Mouse (Mus musculus) c-Kit-positive CD71-negative TER-119-negative erythroid progenitor cells, embryonic 14.5 days (primary cell): ENCODE results near the gene Tcf7l2.
A peak's percentile ranks its signal among the peaks of the same experiment; 100 is the strongest.

Experiments
- DNase-seq: peaks from one replicate; pipeline ENCODE4 v3.0.0-alpha.2; 2013; ENCODE audit warnings: low read depth

The Tcf7l2 gene

GRCm38 (mm10) chr19:55758158-55758557 is 16.5 kb downstream of the Tcf7l2 start:
- DNase-seq, result no peak

DNA sequence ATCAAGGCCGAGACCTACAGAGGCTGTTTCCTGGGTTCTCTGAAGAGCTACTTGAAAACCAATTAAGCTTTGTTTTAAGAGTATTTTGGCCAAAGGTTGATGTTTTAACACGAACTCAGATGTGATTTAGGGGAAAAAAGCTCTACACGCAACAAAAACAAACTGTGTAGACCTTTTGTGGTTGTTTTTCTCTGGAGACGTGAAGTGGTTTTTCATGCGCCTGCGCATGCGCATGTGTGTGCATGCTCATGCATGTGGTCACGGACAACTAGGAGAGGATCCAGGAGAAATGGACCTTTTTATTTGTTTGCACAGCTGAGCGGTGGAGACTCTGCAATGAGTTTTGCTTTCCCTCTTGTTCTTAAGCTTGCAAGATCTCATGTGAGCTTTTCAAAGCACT is 17.4 kb downstream of the Tcf7l2 start:
- no peak for DNase-seq

GRCm38 (mm10) chr19:55761086-55761485 is 19.5 kb downstream of the Tcf7l2 start:
- DNase-seq, result no peak

DNA sequence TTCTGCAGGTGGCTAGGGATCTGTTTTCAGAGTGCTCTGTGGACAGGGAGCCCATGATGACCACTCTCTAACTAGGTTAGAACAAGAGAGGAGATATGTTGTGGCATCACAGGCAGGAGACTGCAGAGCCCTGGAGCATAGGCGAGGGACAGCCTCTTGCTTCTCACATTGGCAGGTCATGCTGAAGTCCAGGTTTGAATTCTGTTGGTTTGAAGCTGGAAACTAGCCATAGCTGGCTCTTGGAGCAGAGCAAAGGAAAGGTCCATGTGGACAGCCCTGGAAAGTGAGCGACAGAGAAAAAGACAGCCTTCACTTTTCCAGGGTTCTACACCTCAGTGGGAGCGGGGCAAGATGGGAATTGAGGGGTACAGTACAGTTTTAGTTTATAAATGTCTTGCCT is 20.6 kb downstream of the Tcf7l2 start:
- no peak for DNase-seq

DNA sequence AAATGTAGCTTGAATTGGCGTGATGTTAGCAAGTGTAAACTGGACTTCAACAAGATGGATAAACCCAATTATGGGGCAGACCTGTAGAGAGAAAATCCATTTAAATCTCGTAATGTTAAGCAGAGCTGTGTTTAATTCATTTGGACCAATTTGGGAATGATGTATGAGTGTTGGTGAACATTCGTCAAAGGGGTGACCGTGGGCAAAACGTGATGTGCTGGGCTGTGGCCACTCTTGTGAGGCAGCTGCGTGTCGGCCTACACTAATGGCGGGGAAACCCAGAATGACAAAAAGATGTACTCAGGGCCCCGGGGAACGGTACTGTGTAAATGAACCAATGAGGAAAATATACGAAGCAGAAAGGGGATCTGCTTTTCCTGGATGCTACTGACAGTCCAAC is 24.2 kb downstream of the Tcf7l2 start:
- DNase-seq, result no peak

- no peak for DNase-seq
Measured at GRCm38 (mm10) chr19:55767104-55767503, 25.5 kb downstream of the Tcf7l2 start.

- no peak for DNase-seq
Measured at GRCm38 (mm10) chr19:55767579-55767978, 26.0 kb downstream of the Tcf7l2 start.

GRCm38 (mm10) chr19:55768246-55768645 is 26.6 kb downstream of the Tcf7l2 start:
- no peak for DNase-seq

DNA sequence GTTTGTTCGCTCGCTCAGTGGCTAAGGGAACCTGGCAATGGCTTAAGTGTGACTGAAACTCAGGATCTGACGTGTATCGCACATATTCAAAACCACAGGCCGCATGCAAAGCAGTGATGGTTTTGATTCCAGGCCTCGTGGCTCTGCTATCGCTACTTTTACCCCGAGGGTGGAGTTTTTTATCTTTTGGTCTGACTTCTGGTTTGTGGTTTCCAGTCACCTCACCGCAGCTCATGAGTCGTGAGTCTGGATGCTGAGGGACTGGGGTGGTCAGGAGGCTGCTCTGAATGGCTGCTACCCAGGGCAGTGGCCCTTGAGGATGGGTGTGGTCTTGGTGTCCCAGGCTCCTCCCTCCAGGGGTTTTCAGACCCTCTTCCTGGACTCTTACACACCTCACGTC is 27.3 kb downstream of the Tcf7l2 start:
- peak; percentile 39 for DNase-seq

DNA sequence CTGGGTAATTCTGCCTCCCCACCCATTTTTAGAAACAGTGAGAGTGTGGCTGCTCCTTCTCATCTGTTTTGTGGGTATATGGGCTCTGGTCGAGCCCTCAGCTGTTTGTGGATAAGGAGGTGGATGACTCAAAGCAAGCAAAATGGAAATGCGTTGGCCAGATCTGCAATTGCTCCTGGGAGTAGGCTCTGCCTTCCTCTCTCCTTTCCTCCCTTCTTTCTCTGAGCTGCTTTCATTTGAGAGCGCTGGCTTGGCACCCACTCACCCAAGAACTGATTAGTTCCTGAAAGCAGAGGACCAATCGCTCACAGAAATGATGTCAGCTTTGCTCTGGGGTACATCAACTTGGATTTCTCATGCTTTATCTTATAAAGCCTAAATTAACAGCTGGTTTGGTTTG is 32.7 kb downstream of the Tcf7l2 start:
- DNase-seq, result no peak

- DNase-seq, result peak; percentile 42
Measured at GRCm38 (mm10) chr19:55774824-55775223, 33.2 kb downstream of the Tcf7l2 start.

- no peak for DNase-seq
Measured at GRCm38 (mm10) chr19:55779871-55780270, 38.3 kb downstream of the Tcf7l2 start.

- no peak for DNase-seq
Measured at GRCm38 (mm10) chr19:55781087-55781486, 39.5 kb downstream of the Tcf7l2 start.

GRCm38 (mm10) chr19:55781681-55782080 is 40.1 kb downstream of the Tcf7l2 start:
- DNase-seq, result no peak

DNA sequence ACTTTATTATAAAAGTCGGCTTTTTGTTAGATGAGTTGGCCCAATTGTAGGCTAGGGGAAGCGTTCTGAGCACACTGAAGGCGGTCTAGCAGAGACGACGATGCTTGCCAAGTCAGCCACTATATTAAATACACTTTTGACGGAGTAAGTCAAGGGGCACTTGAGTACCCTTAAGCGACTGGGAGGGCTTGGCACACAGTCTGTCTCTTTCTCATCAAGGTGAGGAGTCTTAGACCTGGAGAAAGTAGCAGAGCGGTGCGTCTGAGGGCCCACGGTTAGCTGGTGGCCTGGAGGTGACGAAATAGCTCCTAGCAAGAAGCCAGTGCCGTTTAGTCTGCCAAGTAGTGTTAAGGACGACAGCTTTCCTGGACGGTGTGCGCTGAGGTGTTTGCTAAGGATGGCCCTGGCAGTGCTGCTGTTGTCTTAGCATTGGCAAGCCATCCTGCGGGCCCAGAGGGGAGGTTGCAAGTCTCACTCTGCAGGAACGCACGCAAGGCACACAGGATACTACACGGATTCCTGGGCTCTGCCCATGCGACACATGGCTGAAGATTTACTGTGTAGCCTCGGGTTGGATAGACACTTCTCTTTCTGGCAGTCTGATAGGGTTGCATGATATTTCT is 43.3 kb downstream of the Tcf7l2 start:
- no peak for DNase-seq

GRCm38 (mm10) chr19:55787420-55787819 is 45.8 kb downstream of the Tcf7l2 start:
- no peak for DNase-seq

- no peak for DNase-seq
Measured at GRCm38 (mm10) chr19:55788285-55788904, 46.8 kb downstream of the Tcf7l2 start.

- no peak for DNase-seq
Measured at GRCm38 (mm10) chr19:55788905-55789295, 47.3 kb downstream of the Tcf7l2 start.

- no peak for DNase-seq
Measured at GRCm38 (mm10) chr19:55789838-55790237, 48.2 kb downstream of the Tcf7l2 start.

DNA sequence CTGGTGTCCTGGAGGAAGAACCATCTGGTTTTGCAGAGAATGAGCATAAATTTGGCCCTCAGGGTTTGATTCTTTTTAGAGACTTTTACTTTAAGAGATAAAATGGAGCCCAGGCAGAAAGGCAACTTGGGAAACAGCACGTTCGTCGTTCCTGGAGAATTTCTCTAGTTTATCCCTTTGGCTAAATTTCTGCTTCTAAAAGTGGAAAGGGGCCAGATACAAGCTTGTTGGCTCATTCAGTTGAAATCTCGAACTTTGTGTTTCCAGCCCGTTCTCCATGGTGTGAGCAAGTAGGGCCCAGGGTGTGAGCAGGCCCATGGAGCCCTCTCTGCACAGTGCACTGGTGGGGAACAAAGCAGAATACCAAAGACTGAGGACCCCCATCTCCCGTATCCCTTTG is 49.7 kb downstream of the Tcf7l2 start:
- DNase-seq, result no peak

- no peak for DNase-seq
Measured at GRCm38 (mm10) chr19:55791886-55792285, 50.3 kb downstream of the Tcf7l2 start.

DNA sequence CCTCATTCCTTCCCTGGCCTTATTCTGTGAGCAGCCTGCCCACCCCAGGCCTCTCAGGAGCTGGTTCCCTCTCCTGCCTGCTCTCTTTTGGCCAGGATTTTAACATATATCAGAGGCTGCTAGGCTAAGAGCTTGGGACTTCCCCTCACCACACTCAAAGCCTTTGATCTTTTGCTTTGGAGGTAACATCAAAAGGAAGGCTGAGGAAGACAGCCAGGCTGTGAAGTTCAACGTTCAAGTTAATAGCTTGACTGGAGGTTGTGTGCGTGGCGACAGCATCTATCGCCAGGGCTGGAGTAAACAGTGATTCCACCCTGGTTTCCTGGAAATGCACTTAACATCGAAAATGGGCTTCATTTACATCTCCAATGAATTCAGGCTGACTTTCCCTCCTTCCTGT is 51.0 kb downstream of the Tcf7l2 start:
- DNase-seq, result no peak

DNA sequence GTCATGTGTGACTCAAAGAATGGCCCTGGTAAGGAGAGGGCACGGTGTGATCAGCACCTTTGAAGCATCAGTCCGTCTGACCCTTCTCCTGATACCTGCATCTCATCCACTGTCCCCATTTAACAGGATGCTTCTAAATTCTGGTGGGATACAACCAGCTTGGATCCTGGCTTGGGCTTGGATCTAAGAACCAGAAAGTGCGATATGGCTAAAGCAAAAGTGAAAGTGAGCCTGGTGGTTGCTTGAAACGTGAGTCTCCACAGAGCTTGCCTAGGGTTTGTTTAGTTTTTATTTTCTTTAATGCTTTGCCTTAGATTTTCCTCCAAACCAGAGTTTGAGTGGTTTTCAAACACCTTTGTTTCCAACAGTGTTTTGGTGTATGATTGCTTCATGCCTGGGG is 51.4 kb downstream of the Tcf7l2 start:
- no peak for DNase-seq
